Mouse (Mus musculus): ENCODE data around the gene Tesc.

GRCm38 (mm10) chr5:118065516-118066255 lies 38.1 kb downstream of the Tesc start:
- TF ChIP-seq CTCF (IDR thresholded peaks at IDR 0.05; ENCODE audit: borderline replicate concordance, insufficient read depth, low read length) (no peak), POLR2A (IDR thresholded peaks at IDR 0.05; ENCODE audit: low read depth, low read length) (no peak)
